Mouse (Mus musculus): ENCODE data around the gene Ubash3b. TPM values are rescaled to one million over a fixed set of nuclear protein-coding genes. Genes with fewer than 3 reads are reported as not detected.

Gene Ubash3b
- polyA plus RNA-seq, 1 experiment from 2014 or later, result 27.6 TPM

GRCm38 (mm10) chr9:41091187-41091586, 70.3 kb downstream of the Ubash3b start:
- Histone ChIP-seq H3K27ac (no peak overlapping the region), H3K4me2 (replicated peaks) (no peak overlapping the region), H3K9ac (no peak overlapping the region), H3K27me3 (ENCODE audit: control insufficient read depth, insufficient read depth, low read length) (no peaks in the 10 kb centered on the region), H3K9me3 (ENCODE audit: control insufficient read depth, low read length) (no peaks in the 10 kb centered on the region), H3K4me1 (replicated peaks; ENCODE audit: control insufficient read depth, insufficient read depth, low read length) (no peaks in the 10 kb centered on the region), H3K36me3 (replicated peaks; ENCODE audit: control insufficient read depth, insufficient read depth) (no peaks in the 10 kb centered on the region), H3K4me3 (replicated peaks; ENCODE audit: low read length) (no peak overlapping the region)
- DNase-seq (ENCODE audit: low spot score) (no peak), ATAC-seq (ENCODE audit: low FRiP score) (no peak)
- WGBS, result 69% methylated on average over 7 of the region's 7 CpGs

- no peak overlapping the region for H3K4me2 ChIP-seq (replicated peaks)
Measured at GRCm38 (mm10) chr9:41087831-41088383, 73.6 kb downstream of the Ubash3b start.

GRCm38 (mm10) chr9:41084191-41084901, 77.2 kb downstream of the Ubash3b start:
- Histone ChIP-seq H3K4me2 (replicated peaks) (no peak overlapping the region), H3K4me3 (replicated peaks; ENCODE audit: low read length) (no peak overlapping the region), H3K36me3 (replicated peaks; ENCODE audit: control insufficient read depth, insufficient read depth) (no peaks in the 10 kb centered on the region), H3K9ac (no peak overlapping the region), H3K4me1 (replicated peaks; ENCODE audit: control insufficient read depth, insufficient read depth, low read length) (peaks cover 13% of the 10 kb centered on the region; the same call in 1 of the 2 replicates), H3K27ac (peak overlapping the region; percentile 32; the same call in 1 of the 2 replicates), H3K27me3 (ENCODE audit: control insufficient read depth, insufficient read depth, low read length) (no peaks in the 10 kb centered on the region), H3K9me3 (ENCODE audit: control insufficient read depth, low read length) (no peaks in the 10 kb centered on the region)
- WGBS, result 57% methylated on average over 11 of the region's 11 CpGs
- DNase-seq (ENCODE audit: low spot score) (no peak), ATAC-seq (ENCODE audit: low FRiP score) (peak; percentile 55; the same call in 1 of the 2 replicates)

More at GRCm38 (mm10) chr9:41087831-41088383, 73.6 kb downstream of the Ubash3b start:
- no peak for DNase-seq (ENCODE audit: low spot score)
- Histone ChIP-seq H3K9me3 (ENCODE audit: control insufficient read depth, low read length) (no peaks in the 10 kb centered on the region), H3K9ac (no peak overlapping the region), H3K27ac (no peak overlapping the region), H3K36me3 (replicated peaks; ENCODE audit: control insufficient read depth, insufficient read depth) (no peaks in the 10 kb centered on the region), H3K4me3 (replicated peaks; ENCODE audit: low read length) (no peak overlapping the region), H3K4me1 (replicated peaks; ENCODE audit: control insufficient read depth, insufficient read depth, low read length) (peaks cover 13% of the 10 kb centered on the region; the same call in 1 of the 2 replicates), H3K27me3 (ENCODE audit: control insufficient read depth, insufficient read depth, low read length) (no peaks in the 10 kb centered on the region)
- no peak for ATAC-seq (ENCODE audit: low FRiP score)
- WGBS, result 87% methylated on average over 9 of the region's 9 CpGs

GRCm38 (mm10) chr9:41083386-41084055, 78.0 kb downstream of the Ubash3b start:
- DNase-seq (ENCODE audit: low spot score) (no peak), ATAC-seq (ENCODE audit: low FRiP score) (no peak)
- no peaks in the 10 kb centered on the region for H3K9me3 ChIP-seq (ENCODE audit: control insufficient read depth, low read length)
- H3K27ac ChIP-seq, result no peak overlapping the region
- H3K36me3 ChIP-seq (replicated peaks; ENCODE audit: control insufficient read depth, insufficient read depth), result no peaks in the 10 kb centered on the region
- WGBS, result 83% methylated on average over 6 of the region's 6 CpGs
- peaks cover 13% of the 10 kb centered on the region; the same call in 1 of the 2 replicates for H3K4me1 ChIP-seq (replicated peaks; ENCODE audit: control insufficient read depth, insufficient read depth, low read length)
- no peak overlapping the region for H3K4me2 ChIP-seq (replicated peaks)
- H3K27me3 ChIP-seq (ENCODE audit: control insufficient read depth, insufficient read depth, low read length), result no peaks in the 10 kb centered on the region
- no peak overlapping the region for H3K4me3 ChIP-seq (replicated peaks; ENCODE audit: low read length)
- no peak overlapping the region for H3K9ac ChIP-seq

- H3K36me3 ChIP-seq (replicated peaks; ENCODE audit: control insufficient read depth, insufficient read depth), result no peaks in the 10 kb centered on the region
- no peak overlapping the region for H3K27ac ChIP-seq
- no peaks in the 10 kb centered on the region for H3K9me3 ChIP-seq (ENCODE audit: control insufficient read depth, low read length)
- 92% methylated on average over 3 of the region's 3 CpGs for WGBS
- H3K4me3 ChIP-seq (replicated peaks; ENCODE audit: low read length), result no peak overlapping the region
- H3K4me2 ChIP-seq (replicated peaks), result no peak overlapping the region
- H3K27me3 ChIP-seq (ENCODE audit: control insufficient read depth, insufficient read depth, low read length), result no peaks in the 10 kb centered on the region
- H3K4me1 ChIP-seq (replicated peaks; ENCODE audit: control insufficient read depth, insufficient read depth, low read length), result peaks cover 18% of the 10 kb centered on the region
- H3K9ac ChIP-seq, result no peak overlapping the region
- ATAC-seq (ENCODE audit: low FRiP score) (no peak), DNase-seq (ENCODE audit: low spot score) (no peak)
Measured at GRCm38 (mm10) chr9:41082891-41083290, 78.6 kb downstream of the Ubash3b start.

- no peak for DNase-seq (ENCODE audit: low spot score)
- no peak overlapping the region for H3K27ac ChIP-seq
- H3K4me1 ChIP-seq (replicated peaks; ENCODE audit: control insufficient read depth, insufficient read depth, low read length), result peaks cover 28% of the 10 kb centered on the region
- WGBS, result 79% methylated on average over 5 of the region's 5 CpGs
- H3K4me2 ChIP-seq (replicated peaks), result no peak overlapping the region
- H3K36me3 ChIP-seq (replicated peaks; ENCODE audit: control insufficient read depth, insufficient read depth), result no peaks in the 10 kb centered on the region
- H3K9ac ChIP-seq, result no peak overlapping the region
- no peak overlapping the region for H3K4me3 ChIP-seq (replicated peaks; ENCODE audit: low read length)
- no peaks in the 10 kb centered on the region for H3K27me3 ChIP-seq (ENCODE audit: control insufficient read depth, insufficient read depth, low read length)
- H3K9me3 ChIP-seq (ENCODE audit: control insufficient read depth, low read length), result no peaks in the 10 kb centered on the region
- ATAC-seq (ENCODE audit: low FRiP score), result no peak
Measured at GRCm38 (mm10) chr9:41080877-41081276, 80.6 kb downstream of the Ubash3b start.

GRCm38 (mm10) chr9:41079428-41080155, 81.9 kb downstream of the Ubash3b start:
- H3K4me1 ChIP-seq (replicated peaks; ENCODE audit: control insufficient read depth, insufficient read depth, low read length), result peaks cover 22% of the 10 kb centered on the region
- ATAC-seq (ENCODE audit: low FRiP score), result no peak

GRCm38 (mm10) chr9:41078198-41078597, 83.3 kb downstream of the Ubash3b start:
- 0 out of 2 replicates have a peak, but pooled peaks have one; percentile 28 for ATAC-seq (ENCODE audit: low FRiP score)
- Histone ChIP-seq H3K27ac (peak overlapping the region; percentile 63), H3K4me1 (replicated peaks; ENCODE audit: control insufficient read depth, insufficient read depth, low read length) (peaks cover 15% of the 10 kb centered on the region), H3K9me3 (ENCODE audit: control insufficient read depth, low read length) (no peaks in the 10 kb centered on the region), H3K27me3 (ENCODE audit: control insufficient read depth, insufficient read depth, low read length) (no peaks in the 10 kb centered on the region), H3K4me3 (replicated peaks; ENCODE audit: low read length) (no peak overlapping the region), H3K4me2 (replicated peaks) (no peak overlapping the region), H3K36me3 (replicated peaks; ENCODE audit: control insufficient read depth, insufficient read depth) (no peaks in the 10 kb centered on the region), H3K9ac (no peak overlapping the region)
- DNase-seq (ENCODE audit: low spot score), result no peak
- WGBS, result 37% methylated on average over 4 of the region's 4 CpGs

More at GRCm38 (mm10) chr9:41079428-41080155, 81.9 kb downstream of the Ubash3b start:
- no peak overlapping the region for H3K4me2 ChIP-seq (replicated peaks)
- no peak overlapping the region for H3K4me3 ChIP-seq (replicated peaks; ENCODE audit: low read length)
- WGBS, result 71% methylated on average over 14 of the region's 14 CpGs
- no peak overlapping the region for H3K9ac ChIP-seq
- no peaks in the 10 kb centered on the region for H3K9me3 ChIP-seq (ENCODE audit: control insufficient read depth, low read length)
- no peaks in the 10 kb centered on the region for H3K27me3 ChIP-seq (ENCODE audit: control insufficient read depth, insufficient read depth, low read length)
- H3K36me3 ChIP-seq (replicated peaks; ENCODE audit: control insufficient read depth, insufficient read depth), result no peaks in the 10 kb centered on the region
- DNase-seq (ENCODE audit: low spot score), result no peak
- H3K27ac ChIP-seq, result no peak overlapping the region

GRCm38 (mm10) chr9:41076150-41076549, 85.3 kb downstream of the Ubash3b start:
- Histone ChIP-seq H3K27me3 (ENCODE audit: control insufficient read depth, insufficient read depth, low read length) (no peaks in the 10 kb centered on the region), H3K36me3 (replicated peaks; ENCODE audit: control insufficient read depth, insufficient read depth) (no peaks in the 10 kb centered on the region), H3K4me1 (replicated peaks; ENCODE audit: control insufficient read depth, insufficient read depth, low read length) (peaks cover 15% of the 10 kb centered on the region), H3K4me3 (replicated peaks; ENCODE audit: low read length) (no peak overlapping the region), H3K4me2 (replicated peaks) (no peak overlapping the region), H3K27ac (peak overlapping the region; percentile 60; the same call in 1 of the 2 replicates), H3K9me3 (ENCODE audit: control insufficient read depth, low read length) (no peaks in the 10 kb centered on the region), H3K9ac (no peak overlapping the region)
- ATAC-seq (ENCODE audit: low FRiP score) (peak; percentile 39; the same call in 1 of the 2 replicates), DNase-seq (ENCODE audit: low spot score) (no peak)
- WGBS, result 24% methylated on average over 4 of the region's 4 CpGs

Data from hindbrain, embryonic 14.5 days (tissue).